Mouse (Mus musculus) frontal cortex, adult (tissue): ENCODE data around the gene B230104I21Rik.

Experiments used
- ATAC-seq: cut with Nextera tagmentation; 2 replicates; pipeline ENCODE4 v1.9.2; 2017; ENCODE audit warnings: mild to moderate bottlenecking, moderate library complexity, mixed read lengths; ENCODE audit not compliant: low TSS enrichment

Gene B230104I21Rik

DNA sequence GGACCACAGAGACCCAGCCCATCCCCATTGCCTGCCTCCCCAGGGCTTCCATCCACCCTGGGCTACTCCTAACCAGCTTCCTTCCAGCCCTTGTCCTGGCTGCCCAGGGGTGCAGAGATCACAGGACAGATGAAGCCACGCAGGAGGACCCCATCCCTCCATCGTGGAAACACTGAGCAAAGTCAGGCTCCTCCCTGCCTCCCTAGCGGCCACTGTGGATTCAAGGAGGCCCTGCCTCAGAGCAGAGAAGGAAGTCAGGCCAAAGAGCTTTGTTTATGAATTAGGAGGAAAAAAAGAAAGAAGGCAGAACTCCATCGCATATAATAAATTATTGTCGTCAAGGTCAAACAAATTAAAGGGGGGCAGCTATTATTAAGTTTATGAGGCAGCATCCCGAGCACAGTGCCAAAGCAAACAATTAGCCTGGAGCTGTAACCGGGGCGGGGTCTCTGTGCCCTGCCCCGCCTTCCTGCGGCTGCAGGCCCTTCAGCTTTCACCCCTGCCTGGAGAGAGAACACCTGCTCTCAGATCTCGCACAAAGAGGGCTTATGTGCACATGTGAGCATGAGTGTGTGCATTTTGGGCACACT, 12.4 kb downstream of the B230104I21Rik start:
- no peak for ATAC-seq

GRCm38 (mm10) chr4:154352246-154352645, 16.3 kb downstream of the B230104I21Rik start:
- no peak for ATAC-seq

GRCm38 (mm10) chr4:154355408-154355807, 19.5 kb downstream of the B230104I21Rik start:
- ATAC-seq: no peak

GRCm38 (mm10) chr4:154358370-154358769, 22.4 kb downstream of the B230104I21Rik start:
- ATAC-seq: no peak

GRCm38 (mm10) chr4:154358816-154359215, 22.9 kb downstream of the B230104I21Rik start:
- no peak for ATAC-seq

- ATAC-seq: no peak
Measured at GRCm38 (mm10) chr4:154359762-154360300, 23.9 kb downstream of the B230104I21Rik start.

- no peak for ATAC-seq
Measured at GRCm38 (mm10) chr4:154360441-154360840, 24.5 kb downstream of the B230104I21Rik start.

DNA sequence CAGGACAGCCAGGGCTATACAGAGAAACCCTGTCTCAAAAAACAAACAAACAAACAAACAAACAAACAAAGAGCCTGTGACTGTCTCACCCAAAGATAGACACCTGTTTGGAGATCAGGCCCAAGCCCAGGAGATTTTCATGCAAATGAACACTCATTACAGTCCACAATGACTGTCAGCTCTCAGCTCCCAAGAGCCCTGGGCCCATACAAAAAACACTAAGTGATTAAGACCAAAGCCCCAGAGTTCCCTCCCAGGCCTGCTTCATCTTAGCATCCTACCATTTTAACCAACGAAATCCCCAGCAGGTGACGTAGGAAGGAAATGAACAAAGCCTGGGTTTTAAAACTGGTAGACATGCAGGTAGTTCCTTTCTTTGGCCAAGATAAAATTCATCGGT, 24.9 kb downstream of the B230104I21Rik start:
- no peak for ATAC-seq

DNA sequence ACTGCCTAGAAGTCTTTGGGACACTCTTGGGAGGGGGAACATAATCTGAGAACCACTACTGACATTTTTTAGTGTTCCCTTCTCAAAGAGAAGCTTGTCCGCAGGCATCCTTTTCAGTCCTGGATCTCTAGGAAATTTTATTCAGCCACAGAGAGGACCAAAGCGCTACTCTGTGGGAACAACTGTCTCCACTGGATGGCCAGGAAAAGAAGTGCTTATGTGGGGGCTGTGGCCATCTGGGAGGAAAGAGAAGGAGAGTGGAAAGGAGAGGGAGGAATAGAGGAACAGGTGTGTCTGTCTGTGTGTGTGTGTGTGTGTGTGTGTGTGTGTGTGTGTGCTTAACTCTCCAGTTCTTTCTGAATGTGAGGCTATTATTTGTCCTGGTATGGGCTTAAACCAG, 28.8 kb downstream of the B230104I21Rik start:
- ATAC-seq: peak; percentile 62; the same call in 1 of the 2 replicates

DNA sequence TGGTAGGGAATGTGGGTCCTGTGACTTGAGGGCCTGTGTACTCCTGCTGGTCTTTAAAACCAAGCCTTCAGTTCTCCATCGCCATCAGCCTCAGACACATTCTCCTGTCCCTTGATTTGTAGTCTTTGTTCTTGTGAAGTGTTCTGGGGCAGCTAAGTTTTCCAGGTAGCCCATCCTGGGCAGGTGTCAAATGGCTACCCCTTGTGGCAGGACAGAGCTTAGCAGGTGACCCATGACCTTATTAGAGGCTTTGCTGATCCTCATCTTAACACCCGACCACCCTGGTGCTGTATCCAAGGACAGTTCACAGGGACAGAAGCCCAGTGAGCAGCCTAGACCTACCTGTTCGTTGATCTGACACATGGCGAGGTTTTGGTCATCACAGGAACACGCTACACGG, 30.9 kb downstream of the B230104I21Rik start:
- no peak for ATAC-seq

DNA sequence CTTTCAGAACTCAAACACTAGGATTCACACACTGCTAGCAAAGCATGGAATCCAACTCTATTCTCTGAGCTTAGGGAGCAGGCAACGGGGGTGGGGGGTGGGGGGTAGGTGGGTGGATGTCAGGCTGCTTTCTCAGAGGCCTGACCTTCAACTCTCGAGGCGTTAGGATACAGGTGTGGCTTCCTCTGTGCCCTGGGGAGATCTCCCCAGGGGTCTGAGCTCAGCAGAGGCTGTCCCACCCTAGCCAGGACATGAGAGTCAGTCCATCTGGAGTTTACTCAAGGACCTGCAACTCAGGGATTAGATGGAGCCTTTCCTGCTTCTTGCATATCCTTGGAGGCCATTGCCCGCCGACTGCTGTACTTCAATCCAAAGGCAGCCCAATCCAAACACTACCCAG, 33.2 kb downstream of the B230104I21Rik start:
- ATAC-seq: no peak

DNA sequence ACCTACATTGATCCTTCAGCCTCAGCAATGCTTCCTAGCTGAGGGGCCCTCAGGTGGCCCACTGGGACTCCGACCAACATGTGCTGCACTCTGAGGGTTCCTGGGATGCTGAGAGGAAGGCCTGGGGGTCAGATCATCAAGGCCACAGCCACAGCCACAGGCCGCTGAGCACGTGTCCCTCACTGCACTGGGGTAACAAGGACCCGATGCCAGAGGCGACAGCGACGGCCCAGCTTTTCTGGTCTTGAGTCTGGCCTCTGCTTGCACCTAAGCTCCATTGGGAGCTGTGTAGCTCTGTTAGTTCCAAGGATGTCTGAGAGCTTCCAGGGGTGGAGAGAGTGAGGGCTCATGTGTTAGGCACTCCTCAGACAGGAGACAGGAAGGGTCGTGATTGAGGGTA, 34.9 kb downstream of the B230104I21Rik start:
- ATAC-seq: no peak

DNA sequence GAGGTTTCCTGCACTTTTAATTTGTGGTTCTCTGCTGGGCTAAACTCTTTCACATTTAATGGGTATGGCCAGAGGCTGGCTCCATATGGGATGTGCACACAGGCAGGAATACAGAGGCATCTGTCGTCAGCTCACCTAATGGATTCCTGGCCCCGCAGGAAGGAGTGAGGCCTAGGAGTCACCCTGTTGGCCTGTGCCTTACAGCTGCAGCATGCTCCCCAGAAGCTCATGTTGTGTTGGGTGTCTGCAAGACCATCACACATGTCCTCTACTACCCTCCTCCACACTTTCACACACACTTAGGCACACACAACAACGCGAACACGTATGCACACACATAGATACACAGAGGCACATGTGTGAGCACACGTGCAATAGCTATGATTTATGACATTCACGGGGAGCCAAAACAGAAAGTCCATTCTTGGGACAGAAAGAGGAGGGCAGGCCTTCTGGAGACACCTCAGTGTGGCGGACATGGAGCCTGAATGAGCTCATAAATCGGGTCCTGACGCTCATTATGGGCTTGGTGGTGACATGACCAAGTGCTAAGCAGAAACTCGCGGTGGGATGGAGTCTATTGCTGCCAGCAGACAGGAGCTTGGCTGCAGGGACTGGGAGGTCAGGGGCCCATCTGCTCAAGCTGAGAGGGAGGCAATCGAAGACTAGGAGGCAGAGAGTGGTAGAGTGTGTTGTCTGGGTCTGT, 35.8 kb downstream of the B230104I21Rik start:
- ATAC-seq: no peak

GRCm38 (mm10) chr4:154375939-154376625, 40.2 kb downstream of the B230104I21Rik start:
- no peak for ATAC-seq

DNA sequence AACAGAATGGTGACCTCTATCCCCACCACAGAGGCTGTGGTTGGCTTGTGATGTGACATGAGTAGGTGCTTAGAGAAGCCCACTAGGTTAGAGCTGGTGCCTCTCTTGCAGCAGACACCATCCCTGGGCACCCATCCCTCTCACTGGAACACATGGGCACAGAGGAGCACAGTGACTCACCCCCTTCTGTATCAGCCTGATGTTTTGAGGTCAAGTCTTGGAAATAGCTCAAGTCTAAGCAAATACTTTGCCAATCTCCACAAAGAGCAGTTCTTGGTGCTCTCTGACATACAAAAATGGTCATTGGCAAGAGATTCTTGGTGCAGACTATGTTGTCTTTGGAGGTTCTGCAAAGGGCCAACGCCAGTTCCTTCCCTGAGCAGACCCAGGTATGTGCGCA, 42.9 kb downstream of the B230104I21Rik start:
- no peak for ATAC-seq

- ATAC-seq: no peak
Measured at GRCm38 (mm10) chr4:154385208-154385607, 49.3 kb downstream of the B230104I21Rik start.

- no peak for ATAC-seq
Measured at GRCm38 (mm10) chr4:154385918-154386317, 50.0 kb downstream of the B230104I21Rik start.

DNA sequence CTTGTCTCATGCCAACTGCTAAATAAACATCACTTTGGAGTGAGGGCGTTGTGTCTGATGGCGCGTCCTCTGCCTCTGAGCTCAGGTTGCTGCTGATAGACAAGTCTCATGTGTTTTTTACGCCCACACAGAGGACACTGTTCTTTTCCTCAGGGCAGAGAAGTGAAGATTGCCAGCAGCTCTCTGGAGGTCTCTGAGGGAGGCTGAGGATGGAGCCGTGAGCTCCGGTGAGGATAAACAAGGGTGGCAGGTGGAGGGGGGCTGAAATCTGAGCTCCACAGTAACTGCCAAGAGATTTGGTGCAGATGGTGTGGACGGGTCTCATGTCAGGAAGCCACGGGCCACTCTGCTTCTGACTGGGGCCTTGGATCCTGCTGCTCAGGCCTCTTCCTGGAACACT, 50.9 kb downstream of the B230104I21Rik start:
- ATAC-seq: no peak

DNA sequence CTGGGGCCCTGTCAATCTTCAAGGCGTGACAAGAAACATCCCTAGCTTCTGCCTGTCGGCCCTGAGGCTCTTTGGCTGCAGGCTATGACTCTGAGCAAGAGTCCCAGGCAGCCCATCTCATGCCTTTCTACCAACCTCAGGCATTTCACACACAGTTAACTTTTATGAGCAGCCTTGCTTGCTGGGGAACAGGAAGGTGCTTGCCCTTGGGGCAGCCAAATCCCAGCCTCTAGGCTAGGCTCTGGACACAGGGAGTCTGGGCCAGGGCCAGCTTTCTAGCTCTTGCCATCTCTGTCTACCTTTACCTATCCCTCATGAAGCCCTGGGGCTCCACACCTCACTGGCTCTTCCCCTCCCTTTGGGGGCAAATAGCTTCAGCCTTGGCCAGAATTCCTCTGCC, 53.7 kb downstream of the B230104I21Rik start:
- no peak for ATAC-seq

- ATAC-seq: no peak
Measured at GRCm38 (mm10) chr4:154390333-154391080, 54.6 kb downstream of the B230104I21Rik start.

DNA sequence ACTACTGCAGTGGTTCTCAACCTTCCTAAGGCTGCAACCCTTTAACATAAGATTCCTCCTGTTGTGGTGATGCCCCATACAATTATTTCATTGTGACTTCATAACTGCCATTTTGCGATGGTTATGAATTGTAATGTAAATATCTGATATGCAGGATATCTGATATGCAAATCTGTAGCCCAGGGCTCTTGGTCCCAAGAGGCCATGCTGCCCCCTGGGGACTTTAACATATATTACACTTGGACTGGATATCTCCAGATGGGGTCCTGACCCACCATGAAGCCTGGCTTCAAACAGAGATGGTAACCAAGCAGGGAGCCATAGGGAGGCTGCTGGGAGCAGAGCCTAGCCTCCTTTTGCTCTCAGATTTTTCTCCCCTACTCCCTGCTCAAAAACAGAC, 56.7 kb downstream of the B230104I21Rik start:
- ATAC-seq: no peak
